Mouse (Mus musculus): ENCODE data around the gene Pigs.

The Pigs gene

DNA sequence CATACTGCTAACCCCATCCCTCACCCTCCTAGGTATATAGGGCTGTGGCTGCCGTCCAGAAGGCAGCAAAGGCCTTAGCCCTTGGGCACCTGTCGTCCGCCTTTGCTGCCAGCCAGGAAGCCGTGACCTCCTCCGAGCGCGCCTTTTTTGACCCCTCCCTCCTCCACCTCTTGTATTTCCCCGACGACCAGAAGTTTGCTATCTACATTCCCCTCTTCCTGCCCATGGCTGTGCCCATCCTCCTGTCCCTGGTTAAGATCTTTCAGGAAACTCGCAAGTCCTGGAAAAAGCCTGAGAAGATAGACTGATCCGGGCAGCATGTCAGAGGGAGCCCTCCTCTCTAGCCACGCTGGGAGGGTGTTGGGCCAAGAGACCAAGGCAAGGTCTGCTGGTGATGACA lies 13.5 kb downstream of the Pigs start:
- DNase-seq = no peak

DNA sequence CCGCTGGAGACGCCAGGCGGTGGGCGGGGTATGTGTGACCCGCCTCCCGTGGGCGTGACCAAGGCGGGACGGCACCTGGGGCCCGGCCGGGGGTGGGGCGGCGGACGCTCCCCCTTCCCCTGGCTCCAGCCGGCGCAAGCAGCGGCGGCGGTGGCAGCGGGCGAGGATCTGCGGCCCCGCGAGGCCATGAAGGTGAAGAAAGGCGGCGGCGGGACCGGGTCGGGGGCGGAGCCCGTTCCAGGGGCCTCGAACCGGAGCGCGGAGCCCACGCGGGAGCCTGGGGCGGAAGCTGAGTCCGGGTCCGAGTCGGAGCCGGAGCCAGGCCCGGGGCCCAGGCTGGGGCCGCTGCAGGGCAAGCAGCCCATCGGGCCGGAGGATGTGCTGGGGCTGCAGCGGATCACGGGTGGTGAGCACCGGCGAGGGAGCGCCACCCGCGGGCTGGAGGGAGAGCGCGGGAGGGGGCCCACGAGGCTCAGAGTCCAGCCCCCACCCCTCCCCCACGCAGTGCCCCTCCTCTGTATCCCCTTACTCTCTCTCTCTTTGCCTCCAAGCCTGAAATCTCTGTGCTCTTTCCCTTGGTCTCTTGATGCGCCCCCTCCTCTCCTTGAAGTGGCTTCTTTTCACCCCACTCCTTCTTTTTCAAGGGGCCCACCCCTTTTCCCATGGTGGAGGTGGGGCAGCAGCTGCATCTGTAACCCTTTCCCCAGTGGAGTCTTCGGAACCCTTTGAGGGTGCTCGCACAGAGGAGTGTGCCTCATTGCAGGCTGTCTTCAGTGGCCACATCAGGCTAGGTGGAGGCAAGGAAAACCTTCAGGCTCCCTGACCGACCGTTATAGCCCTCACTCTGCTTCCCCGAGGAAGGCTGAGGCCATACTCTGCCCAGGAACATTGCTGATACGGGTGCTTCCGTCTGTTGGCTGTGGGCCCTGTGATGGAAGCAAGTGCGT lies 15.4 kb downstream of the Pigs start, which contains the start of gene Unc119:
Gene Unc119 (plus strand): TSS at position 102 of the 947 bp plus-strand sequence.
- peak; percentile 93 for DNase-seq

GRCm38 (mm10) chr11:78344328-78344889 lies 16.2 kb downstream of the Pigs start:
- DNase-seq = no peak

- DNase-seq = no peak
These were observed 16.9 kb downstream of the Pigs start for GRCm38 (mm10) chr11:78344890-78345715.

DNA sequence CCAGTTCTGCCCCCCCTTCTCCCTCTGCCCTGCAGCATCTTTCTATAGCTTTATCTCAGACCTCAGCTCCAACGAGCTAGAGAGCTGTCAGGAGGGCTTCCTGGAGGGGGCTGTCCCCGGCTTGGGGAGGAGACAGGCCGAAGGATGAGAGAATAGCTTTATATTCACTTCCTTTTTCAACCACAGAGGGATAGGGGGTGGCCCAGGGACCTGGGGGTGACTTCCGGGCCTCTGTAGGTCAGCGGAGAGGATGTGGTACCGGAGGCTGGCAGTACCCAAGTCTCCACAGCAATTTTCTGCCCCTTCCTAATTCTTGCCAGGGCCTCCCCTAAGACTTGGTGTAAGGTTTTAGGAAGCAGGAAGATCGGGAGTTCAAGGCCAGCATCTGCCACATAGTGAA lies 17.6 kb downstream of the Pigs start:
- DNase-seq = no peak

- DNase-seq = no peak
These were observed 18.3 kb downstream of the Pigs start for GRCm38 (mm10) chr11:78346326-78347069.

DNA sequence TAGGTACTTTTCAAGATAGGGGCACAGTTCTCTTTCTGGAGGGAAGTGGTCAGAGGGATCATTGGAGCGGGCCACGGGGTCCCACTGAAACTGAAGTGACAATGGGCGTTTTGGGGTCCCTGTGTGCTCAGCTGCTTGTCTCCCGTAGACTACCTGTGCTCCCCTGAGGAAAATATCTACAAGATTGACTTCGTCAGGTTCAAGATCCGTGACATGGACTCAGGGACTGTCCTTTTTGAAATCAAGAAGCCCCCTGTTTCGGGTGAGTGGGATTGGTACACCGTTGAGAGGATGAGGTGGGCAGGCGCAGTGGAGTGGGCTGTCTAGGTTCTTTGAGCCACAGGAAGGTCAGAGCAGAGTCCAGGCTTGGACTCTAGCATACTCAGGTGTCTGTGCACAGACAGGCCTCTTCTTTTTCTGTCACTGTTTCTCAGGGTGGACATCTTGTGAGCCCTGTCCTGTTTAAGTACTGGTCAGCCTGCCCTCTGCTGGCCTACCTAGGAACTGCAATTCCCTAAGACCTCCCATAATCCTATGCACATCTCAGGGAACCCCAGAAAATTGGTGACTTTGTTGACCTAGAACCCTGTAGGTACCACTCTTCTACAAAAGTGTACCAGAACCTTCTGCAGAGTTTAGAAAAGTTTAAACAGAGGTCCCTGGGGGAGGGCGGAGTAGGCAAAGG lies 19.0 kb downstream of the Pigs start:
- peak; percentile 83 for DNase-seq

DNA sequence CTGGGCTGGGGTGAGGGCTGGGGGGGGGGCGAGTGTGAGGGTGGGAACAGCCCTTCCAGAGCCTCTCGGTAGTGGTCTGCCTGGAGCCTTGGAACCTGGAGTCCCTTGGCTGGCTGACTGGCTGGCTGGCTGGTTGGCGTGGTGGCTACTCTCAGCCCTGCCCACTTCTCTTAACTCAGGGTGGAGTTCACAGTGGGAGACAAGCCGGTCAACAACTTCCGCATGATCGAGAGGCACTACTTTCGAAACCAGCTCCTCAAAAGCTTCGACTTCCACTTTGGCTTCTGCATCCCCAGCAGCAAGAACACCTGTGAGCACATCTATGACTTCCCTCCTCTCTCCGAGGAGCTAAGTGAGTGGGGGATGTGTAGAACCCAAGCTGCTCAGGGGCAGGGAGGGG lies 19.7 kb downstream of the Pigs start:
- DNase-seq = no peak

DNA sequence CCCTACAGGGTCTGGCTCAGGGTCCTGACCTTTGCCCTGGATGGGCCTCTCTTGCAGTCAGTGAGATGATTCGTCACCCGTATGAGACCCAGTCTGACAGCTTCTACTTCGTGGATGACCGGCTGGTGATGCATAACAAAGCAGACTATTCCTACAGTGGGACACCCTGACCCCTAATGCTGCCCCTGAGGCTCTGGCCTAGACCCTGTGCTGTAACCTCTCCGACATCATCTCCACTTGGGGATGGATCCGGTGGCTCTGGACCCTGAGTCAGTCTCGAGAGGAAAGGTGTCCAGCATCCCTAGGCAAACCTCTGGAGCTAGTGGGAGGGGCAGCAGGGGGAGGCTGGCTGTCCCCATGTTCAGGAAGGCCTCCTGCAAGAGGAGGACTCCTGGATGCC lies 20.3 kb downstream of the Pigs start:
- DNase-seq = no peak

DNA sequence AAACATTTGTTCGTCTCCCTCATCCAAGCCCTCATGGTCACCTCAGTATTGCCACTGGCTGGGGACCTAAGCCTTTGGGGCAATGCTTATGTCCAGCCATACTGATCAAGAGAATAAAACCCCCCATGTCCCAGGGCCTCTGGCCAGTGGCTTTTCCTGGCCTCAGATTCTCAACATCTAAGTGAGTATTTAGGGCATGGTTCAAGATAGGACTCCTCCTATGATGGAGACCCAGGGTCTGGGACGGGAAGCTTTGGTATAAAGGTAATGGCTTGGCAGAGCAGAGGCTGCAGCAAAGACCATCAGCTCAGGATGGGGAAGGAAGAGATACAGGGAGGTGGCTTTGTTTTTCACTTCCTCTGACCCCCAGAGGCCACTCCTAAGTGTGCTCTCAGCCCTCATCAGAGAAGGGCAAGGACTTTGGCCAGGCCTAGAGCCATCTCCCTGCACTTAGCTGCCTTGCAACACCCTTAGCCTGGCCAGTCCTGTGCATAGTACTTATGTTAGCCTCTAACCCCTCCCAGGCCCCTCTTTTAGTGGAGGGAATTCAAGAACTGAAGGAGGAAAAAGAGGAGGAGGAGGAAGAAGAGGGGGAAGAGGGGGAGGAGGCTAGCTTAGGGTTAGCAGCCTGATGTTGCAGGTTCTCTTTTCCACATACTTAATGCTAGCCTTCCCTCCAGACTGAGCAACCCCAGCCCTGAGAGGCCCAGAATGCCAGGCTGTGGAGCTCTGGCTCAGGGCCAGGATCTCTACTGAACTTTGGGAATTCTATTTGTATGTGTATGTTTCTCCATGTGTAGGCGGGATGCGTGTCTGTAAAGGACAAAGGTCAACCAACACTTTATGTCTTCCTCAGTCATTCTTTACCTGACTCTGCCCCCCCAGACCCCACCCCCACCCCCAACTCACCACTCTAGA lies 21.5 kb downstream of the Pigs start:
- no peak for DNase-seq

- DNase-seq = no peak
These were observed 24.9 kb downstream of the Pigs start for GRCm38 (mm10) chr11:78353081-78353480.

DNA sequence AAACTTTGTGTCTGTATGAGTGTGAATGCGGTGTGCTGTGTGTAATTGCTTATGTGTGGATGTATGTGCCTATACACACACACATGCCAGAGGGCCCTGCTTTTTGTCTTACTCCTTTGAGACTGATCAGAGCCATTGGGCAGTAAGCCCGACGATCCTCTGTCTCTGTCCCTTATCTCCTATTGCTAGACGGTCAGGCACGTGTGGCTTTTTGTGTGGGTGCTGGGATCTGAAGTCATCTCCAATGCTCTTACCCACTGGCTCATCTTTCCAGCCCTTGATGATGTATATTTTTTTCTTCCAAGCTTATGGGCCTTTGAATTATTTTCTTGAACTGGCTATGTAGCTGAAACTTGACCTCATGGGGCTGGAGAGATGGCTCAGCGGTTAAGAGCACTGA lies 26.7 kb downstream of the Pigs start:
- no peak for DNase-seq

DNA sequence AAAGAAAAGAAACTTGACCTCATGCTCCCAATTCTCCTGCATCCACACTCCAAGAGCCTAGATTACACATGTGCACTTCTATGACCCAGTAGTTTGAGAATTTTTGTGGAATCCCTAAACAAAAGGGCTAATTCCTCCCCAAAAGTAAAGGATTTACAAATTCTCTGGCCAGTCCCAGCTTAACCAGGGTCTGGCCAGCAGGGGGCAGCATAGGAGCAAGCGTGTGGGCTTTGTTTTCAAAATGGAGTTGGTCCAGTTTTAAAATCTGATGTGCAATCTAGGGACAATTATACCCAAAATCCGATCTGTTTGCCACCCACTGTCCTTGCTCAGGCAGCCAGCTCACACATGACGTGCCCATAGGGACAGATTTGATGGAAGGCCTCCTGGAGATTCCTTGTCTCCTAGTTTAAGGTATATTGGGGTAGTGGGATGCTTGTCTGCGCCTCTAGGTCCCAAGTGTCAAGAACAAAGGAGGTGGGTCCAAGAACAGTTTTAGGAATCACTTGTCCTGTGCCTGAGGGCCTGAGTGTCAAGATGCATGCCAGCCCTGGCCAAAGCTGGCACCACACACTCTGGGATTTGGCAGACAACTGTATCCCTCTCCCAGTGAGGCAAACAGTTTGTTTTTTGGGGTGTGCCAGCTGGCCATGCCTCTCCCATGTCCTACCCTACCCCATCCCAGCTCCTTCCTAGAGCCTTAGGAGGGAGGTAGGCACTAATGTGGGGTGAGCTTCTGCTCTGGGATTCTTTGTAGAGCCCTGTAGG lies 27.4 kb downstream of the Pigs start:
- peak; percentile 81 for DNase-seq

DNA sequence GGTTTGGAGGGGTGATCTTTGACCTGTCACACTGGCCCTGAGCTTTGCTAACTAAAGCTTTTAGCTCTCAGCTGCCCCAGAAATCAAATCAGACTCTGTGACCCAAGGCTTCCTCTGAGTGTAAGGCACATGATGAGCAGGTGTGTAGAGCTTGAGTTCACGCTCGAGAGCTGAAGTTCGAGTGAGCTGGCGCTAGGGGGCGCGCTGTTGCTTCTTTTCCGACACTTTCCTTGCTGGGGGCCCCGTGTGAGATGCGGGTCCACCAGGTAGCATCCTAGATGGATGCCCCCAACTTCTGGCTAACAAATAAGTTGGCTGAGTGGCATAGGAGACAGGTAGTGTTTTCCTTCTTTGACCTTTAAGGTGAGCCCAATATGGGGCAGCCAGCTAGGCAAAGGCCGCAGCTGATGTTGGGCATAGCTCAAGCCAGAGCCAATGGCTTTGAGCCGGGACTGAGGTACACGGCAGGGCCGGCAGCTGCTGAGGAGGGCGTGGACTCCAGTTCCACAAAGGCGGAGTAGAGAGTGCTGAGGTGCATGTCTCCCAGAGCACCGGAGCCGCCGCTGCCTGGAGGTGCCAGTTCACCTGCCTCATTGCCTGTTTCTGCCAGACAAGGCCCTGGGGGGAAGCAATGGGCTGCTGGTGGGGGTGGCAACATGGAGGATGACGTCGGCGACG lies 30.3 kb downstream of the Pigs start:
- DNase-seq = peak; percentile 51

DNA sequence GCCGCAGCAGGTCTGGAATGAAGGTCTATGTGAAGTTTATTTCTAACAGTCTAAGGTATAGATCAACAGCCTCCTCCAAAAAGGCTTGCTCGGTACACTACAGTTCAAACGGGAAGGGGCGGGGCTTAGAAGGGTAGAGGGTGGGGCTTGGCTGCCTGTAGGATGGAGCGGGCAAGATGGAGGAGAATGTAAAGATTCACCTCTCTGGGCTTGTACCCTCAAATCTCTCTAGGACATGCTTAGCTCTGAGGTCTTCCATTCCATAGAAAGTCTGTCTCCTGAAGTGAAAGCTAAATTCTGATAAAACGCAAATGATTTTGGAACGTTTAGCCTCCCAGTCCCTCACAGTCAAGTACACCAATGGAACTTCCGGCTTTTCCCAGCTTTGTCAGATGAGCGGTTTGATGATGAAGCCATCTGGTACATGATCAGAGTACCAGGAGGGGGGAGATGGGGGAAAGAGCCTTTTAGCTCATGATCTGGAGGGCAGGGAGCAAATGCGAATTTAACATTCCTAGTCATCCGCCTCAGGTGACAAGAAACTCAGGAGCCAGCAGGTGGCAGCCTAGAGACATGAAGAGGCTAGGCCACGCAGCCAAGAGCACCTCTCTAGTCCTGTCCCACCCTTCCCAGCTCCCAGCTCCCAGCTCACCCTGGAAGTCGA lies 32.0 kb downstream of the Pigs start:
- peak; percentile 90 for DNase-seq

GRCm38 (mm10) chr11:78360789-78361131 lies 32.5 kb downstream of the Pigs start:
- DNase-seq = no peak

GRCm38 (mm10) chr11:78363309-78364007 lies 35.2 kb downstream of the Pigs start:
- no peak for DNase-seq

- DNase-seq = no peak
These were observed 35.9 kb downstream of the Pigs start for GRCm38 (mm10) chr11:78364103-78364502.

Measured in embryo, embryonic 11 days (tissue).